Mouse (Mus musculus): ENCODE data around the gene Cd36. TPM values are rescaled to one million over a fixed set of nuclear protein-coding genes. Genes with fewer than 3 reads are reported as not detected.
A peak's percentile ranks its signal among the peaks of the same experiment; 100 is the strongest.

The Cd36 gene
- polyA plus RNA-seq, 1 experiment from 2014 or later, result 11.4 TPM

DNA sequence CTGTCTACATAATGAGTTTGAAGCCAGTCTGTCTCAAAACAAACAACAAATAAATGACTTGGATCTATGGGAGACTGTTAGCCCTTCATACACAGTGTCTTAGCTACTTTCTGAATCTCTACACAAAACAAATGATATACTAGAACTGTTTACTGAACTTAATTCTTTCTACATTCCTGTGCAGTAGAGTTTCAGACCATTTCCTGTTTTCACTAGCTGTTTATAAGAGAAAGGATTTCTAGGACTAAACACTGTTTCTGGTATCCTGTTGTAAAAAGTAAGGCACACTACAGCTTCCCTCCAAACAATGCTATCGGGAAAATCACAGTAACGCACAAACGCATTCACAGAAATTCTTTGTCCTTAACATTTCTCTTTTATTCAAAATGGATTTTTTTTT lies 2.2 kb downstream of the Cd36 start:
- no peak for ATAC-seq (ENCODE audit: low FRiP score, low read depth)
- 81% methylated on average over 3 of the region's 3 CpGs for WGBS

DNA sequence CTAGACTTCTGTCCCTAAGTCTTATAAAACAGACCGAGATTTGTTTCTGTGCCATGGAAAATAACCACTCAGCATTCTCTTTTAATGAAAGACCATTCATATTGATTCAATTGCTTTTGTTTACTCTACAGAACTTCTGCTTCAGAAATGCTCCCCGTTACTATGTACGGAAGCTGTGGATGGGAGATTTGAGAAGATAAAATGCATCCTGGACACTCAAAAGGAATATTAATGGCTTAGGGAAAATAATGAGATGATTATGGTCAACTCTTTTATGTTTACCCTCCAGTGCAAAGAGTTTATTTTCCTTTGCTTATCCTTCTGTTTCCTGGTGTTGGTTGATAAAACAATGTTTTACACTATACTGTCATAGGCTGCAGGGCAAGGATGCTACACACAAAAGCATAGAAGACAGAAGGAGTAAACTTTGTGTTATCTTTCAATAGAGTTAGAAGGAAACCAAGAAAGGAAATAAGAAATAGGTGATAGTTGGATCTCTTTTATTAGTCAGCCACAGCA lies 5.2 kb downstream of the Cd36 start:
- H3K4me1 ChIP-seq, result no peaks in the 10 kb centered on the region
- 82% methylated on average over 3 of the region's 3 CpGs for WGBS
- H3K27me3 ChIP-seq, result no peaks in the 10 kb centered on the region
- H3K4me2 ChIP-seq (replicated peaks), result no peak overlapping the region
- no peaks in the 10 kb centered on the region for H3K36me3 ChIP-seq
- H3K4me3 ChIP-seq, result no peak overlapping the region
- H3K27ac ChIP-seq, result no peak overlapping the region
- no peak overlapping the region for H3K9ac ChIP-seq
- no peak for ATAC-seq (ENCODE audit: low FRiP score, low read depth)
- H3K9me3 ChIP-seq, result no peaks in the 10 kb centered on the region

More for the DNA sequence above, 2.2 kb downstream of the Cd36 start:
- H3K4me3 ChIP-seq, result no peak overlapping the region
- H3K27me3 ChIP-seq, result no peaks in the 10 kb centered on the region
- no peak overlapping the region for H3K27ac ChIP-seq
- H3K9ac ChIP-seq, result no peak overlapping the region
- no peaks in the 10 kb centered on the region for H3K36me3 ChIP-seq
- no peak overlapping the region for H3K4me2 ChIP-seq (replicated peaks)
- H3K4me1 ChIP-seq, result no peaks in the 10 kb centered on the region
- no peaks in the 10 kb centered on the region for H3K9me3 ChIP-seq

- H3K4me1 ChIP-seq, result no peaks in the 10 kb centered on the region
- no peak overlapping the region for H3K27ac ChIP-seq
- 78% methylated on average over 2 of the region's 2 CpGs for WGBS
- no peak overlapping the region for H3K9ac ChIP-seq
- no peaks in the 10 kb centered on the region for H3K27me3 ChIP-seq
- no peaks in the 10 kb centered on the region for H3K36me3 ChIP-seq
- no peak overlapping the region for H3K4me2 ChIP-seq (replicated peaks)
- no peak overlapping the region for H3K4me3 ChIP-seq
- H3K9me3 ChIP-seq, result no peaks in the 10 kb centered on the region
- no peak for ATAC-seq (ENCODE audit: low FRiP score, low read depth)
Measured at GRCm38 (mm10) chr5:17881542-17881896, 7.1 kb downstream of the Cd36 start.

DNA sequence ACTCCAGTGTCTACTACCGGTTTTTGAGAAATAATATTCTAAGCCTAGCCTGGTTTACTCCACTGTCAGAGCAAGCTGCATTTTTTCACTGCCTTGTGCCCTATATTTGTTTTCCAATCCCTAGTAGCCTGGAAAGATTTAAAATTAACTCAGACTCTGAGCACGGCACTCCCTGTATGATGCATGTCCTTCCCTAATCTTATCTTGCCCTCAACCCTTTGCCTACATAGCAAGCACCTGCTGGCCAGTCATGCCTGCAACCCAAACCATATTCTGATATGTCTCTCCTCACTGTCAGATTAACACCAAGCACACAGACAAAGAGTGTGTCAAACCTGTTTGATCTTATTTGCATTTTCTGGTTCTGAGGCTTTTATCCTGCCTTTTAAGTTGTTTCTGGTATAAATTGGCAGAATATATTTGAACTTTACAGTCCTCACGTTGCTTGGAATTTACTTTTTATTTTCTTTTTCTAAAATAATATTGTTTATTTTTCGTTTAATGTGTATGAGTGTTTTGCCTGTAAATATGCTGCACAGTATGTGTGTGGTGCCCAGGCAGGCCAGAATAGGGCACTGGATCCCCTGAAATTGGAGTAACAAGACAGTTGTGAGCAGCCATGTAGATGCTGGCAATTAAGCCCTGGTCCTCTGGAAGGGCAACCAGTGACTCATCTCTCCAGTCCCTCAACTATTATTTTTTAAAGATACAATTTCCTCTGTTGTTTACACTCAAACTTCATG lies 7.6 kb downstream of the Cd36 start:
- no peaks in the 10 kb centered on the region for H3K9me3 ChIP-seq
- no peak overlapping the region for H3K4me2 ChIP-seq (replicated peaks)
- H3K4me1 ChIP-seq, result no peaks in the 10 kb centered on the region
- no peak overlapping the region for H3K9ac ChIP-seq
- H3K36me3 ChIP-seq, result no peaks in the 10 kb centered on the region
- 81% methylated on average over 4 of the region's 4 CpGs for WGBS
- no peaks in the 10 kb centered on the region for H3K27me3 ChIP-seq
- H3K4me3 ChIP-seq, result no peak overlapping the region
- H3K27ac ChIP-seq, result no peak overlapping the region
- no peak for ATAC-seq (ENCODE audit: low FRiP score, low read depth)

- Histone ChIP-seq H3K36me3 (no peaks in the 10 kb centered on the region), H3K4me3 (no peak overlapping the region), H3K9me3 (no peaks in the 10 kb centered on the region), H3K4me1 (no peaks in the 10 kb centered on the region), H3K27me3 (no peaks in the 10 kb centered on the region), H3K27ac (no peak overlapping the region), H3K9ac (no peak overlapping the region), H3K4me2 (replicated peaks) (no peak overlapping the region)
- no peak for ATAC-seq (ENCODE audit: low FRiP score, low read depth)
- WGBS, result 75% methylated on average over 1 of the region's 1 CpGs
Measured at GRCm38 (mm10) chr5:17879924-17880323, 8.7 kb downstream of the Cd36 start.

- 0 out of 2 replicates have a peak, but pooled peaks cover 4% of the 10 kb centered on the region for H3K4me1 ChIP-seq
- ATAC-seq (ENCODE audit: low FRiP score, low read depth), result no peak
- no peaks in the 10 kb centered on the region for H3K9me3 ChIP-seq
- no peaks in the 10 kb centered on the region for H3K27me3 ChIP-seq
- 92% methylated on average over 7 of the region's 7 CpGs for WGBS
- H3K4me2 ChIP-seq (replicated peaks), result no peak overlapping the region
- no peaks in the 10 kb centered on the region for H3K36me3 ChIP-seq
- H3K4me3 ChIP-seq, result no peak overlapping the region
- no peak overlapping the region for H3K27ac ChIP-seq
- no peak overlapping the region for H3K9ac ChIP-seq
Measured at GRCm38 (mm10) chr5:17877044-17877443, 11.6 kb downstream of the Cd36 start.

DNA sequence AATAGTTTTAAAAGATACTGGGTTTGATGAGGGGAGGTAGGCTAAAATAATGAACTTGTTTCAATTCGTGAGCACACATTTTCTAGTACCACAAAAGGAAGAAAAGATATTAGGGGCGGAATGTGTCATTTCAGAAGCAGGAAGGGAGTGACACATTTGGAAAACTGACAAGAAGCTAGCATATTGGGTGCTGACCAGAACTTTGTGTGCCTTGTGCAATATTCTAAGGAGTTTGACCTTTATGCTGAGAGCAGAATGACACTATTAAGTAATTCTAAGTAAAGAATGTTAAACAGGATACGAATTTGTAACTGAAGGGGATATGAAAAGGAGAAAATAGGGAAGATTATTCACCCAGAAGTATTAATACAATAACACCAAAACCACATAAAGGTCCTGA lies 12.0 kb downstream of the Cd36 start:
- ATAC-seq (ENCODE audit: low FRiP score, low read depth), result no peak
- WGBS, result 76% methylated on average over 3 of the region's 3 CpGs

DNA sequence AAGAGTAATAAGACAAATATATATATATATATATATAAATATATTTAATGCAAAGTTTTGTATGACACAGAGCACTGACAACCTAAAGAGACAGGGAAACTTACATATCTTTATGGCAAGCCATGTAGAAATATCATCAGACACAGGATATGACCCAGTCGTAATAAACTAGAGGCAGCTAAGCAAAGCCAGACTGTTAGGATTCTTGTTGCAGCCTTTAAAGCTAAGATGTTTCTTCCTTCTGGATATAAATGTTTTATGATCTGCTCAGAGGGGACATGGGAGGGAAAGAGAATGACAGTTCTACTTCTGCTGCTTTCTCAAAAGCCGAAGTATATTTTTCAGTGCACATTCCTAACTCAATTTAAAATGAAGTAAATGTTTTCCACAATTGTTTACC lies 14.3 kb downstream of the Cd36 start:
- no peak overlapping the region for H3K4me3 ChIP-seq
- no peak overlapping the region for H3K9ac ChIP-seq
- 46% methylated on average over 2 of the region's 2 CpGs for WGBS
- ATAC-seq (ENCODE audit: low FRiP score, low read depth), result peak; percentile 54; the same call in 1 of the 2 replicates
- H3K4me1 ChIP-seq, result 0 out of 2 replicates have a peak, but pooled peaks cover 4% of the 10 kb centered on the region
- no peaks in the 10 kb centered on the region for H3K36me3 ChIP-seq
- no peaks in the 10 kb centered on the region for H3K27me3 ChIP-seq
- H3K9me3 ChIP-seq, result no peaks in the 10 kb centered on the region
- no peak overlapping the region for H3K4me2 ChIP-seq (replicated peaks)
- H3K27ac ChIP-seq, result no peak overlapping the region

More for the DNA sequence above, 12.0 kb downstream of the Cd36 start:
- Histone ChIP-seq H3K4me2 (replicated peaks) (no peak overlapping the region), H3K4me3 (no peak overlapping the region), H3K27me3 (no peaks in the 10 kb centered on the region), H3K27ac (no peak overlapping the region), H3K9me3 (no peaks in the 10 kb centered on the region), H3K4me1 (0 out of 2 replicates have a peak, but pooled peaks cover 4% of the 10 kb centered on the region), H3K36me3 (no peaks in the 10 kb centered on the region), H3K9ac (no peak overlapping the region)

GRCm38 (mm10) chr5:17865432-17865831 lies 23.2 kb downstream of the Cd36 start:
- no peaks in the 10 kb centered on the region for H3K27me3 ChIP-seq
- no peak overlapping the region for H3K4me2 ChIP-seq (replicated peaks)
- no peaks in the 10 kb centered on the region for H3K9me3 ChIP-seq
- no peaks in the 10 kb centered on the region for H3K4me1 ChIP-seq
- no peak overlapping the region for H3K9ac ChIP-seq
- ATAC-seq (ENCODE audit: low FRiP score, low read depth), result no peak
- H3K4me3 ChIP-seq, result no peak overlapping the region
- H3K27ac ChIP-seq, result no peak overlapping the region
- H3K36me3 ChIP-seq, result no peaks in the 10 kb centered on the region

DNA sequence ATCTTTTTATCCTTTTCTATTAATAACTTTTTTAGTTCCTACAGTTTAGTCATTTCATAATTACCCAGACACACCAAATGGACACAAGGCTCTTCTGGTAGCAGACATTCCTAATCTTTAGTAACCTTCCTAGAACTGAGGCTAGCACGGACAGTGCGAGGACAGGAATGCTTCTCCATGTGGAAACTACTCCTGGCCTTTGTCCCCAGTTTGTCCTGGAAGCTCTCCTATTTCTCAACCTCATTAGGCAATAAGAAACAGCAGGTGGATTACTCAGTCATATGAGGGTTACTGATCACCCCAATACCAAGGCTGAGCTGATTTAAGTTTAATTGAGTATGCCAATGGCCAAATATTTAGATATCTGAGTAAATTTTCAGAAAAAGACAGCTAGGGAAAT lies 25.5 kb downstream of the Cd36 start:
- Histone ChIP-seq H3K9me3 (no peaks in the 10 kb centered on the region), H3K36me3 (no peaks in the 10 kb centered on the region), H3K4me3 (no peak overlapping the region), H3K4me1 (no peaks in the 10 kb centered on the region), H3K9ac (no peak overlapping the region), H3K4me2 (replicated peaks) (no peak overlapping the region), H3K27ac (no peak overlapping the region), H3K27me3 (no peaks in the 10 kb centered on the region)
- ATAC-seq (ENCODE audit: low FRiP score, low read depth), result no peak
- 87% methylated on average over 2 of the region's 2 CpGs for WGBS

GRCm38 (mm10) chr5:17858399-17858798 lies 30.2 kb downstream of the Cd36 start:
- Histone ChIP-seq H3K4me2 (replicated peaks) (no peak overlapping the region), H3K4me1 (no peaks in the 10 kb centered on the region), H3K4me3 (no peak overlapping the region), H3K27me3 (no peaks in the 10 kb centered on the region), H3K9me3 (no peaks in the 10 kb centered on the region), H3K27ac (no peak overlapping the region), H3K36me3 (no peaks in the 10 kb centered on the region), H3K9ac (no peak overlapping the region)
- no peak for ATAC-seq (ENCODE audit: low FRiP score, low read depth)
- WGBS, result 93% methylated on average over 3 of the region's 3 CpGs

DNA sequence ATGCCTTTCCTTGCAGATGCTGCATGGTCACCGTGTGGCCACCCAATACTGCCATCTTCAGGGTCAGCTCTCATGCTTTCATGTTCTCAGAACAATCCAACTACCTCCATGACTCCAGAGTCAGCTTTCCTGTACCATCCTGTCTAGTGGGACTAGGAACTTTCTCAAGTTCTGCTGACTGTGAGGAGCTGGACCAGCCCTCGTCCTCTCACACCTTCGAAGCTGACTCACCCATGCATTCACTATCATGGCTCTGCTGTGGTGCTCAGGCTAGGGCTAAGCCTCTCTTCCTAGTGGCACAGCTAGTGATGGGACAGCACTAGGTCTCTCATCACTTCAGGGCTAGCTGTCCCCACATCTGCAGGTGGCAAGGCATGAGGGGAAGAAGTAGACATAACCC lies 30.7 kb downstream of the Cd36 start:
- Histone ChIP-seq H3K4me3 (no peak overlapping the region), H3K27me3 (no peaks in the 10 kb centered on the region), H3K4me2 (replicated peaks) (no peak overlapping the region), H3K9ac (no peak overlapping the region), H3K9me3 (no peaks in the 10 kb centered on the region), H3K4me1 (no peaks in the 10 kb centered on the region), H3K36me3 (no peaks in the 10 kb centered on the region), H3K27ac (no peak overlapping the region)
- ATAC-seq (ENCODE audit: low FRiP score, low read depth), result no peak
- WGBS, result 83% methylated on average over 3 of the region's 3 CpGs

- no peaks in the 10 kb centered on the region for H3K9me3 ChIP-seq
- no peak for ATAC-seq (ENCODE audit: low FRiP score, low read depth)
- 90% methylated on average over 4 of the region's 4 CpGs for WGBS
- no peaks in the 10 kb centered on the region for H3K27me3 ChIP-seq
- no peaks in the 10 kb centered on the region for H3K4me1 ChIP-seq
- no peak overlapping the region for H3K9ac ChIP-seq
- no peak overlapping the region for H3K4me2 ChIP-seq (replicated peaks)
- no peaks in the 10 kb centered on the region for H3K36me3 ChIP-seq
- no peak overlapping the region for H3K27ac ChIP-seq
- H3K4me3 ChIP-seq, result no peak overlapping the region
Measured at GRCm38 (mm10) chr5:17857262-17857661, 31.3 kb downstream of the Cd36 start.

Measured in limb, embryonic 13.5 days (tissue).